Mouse (Mus musculus): ENCODE data around the gene Tdrd5. TPM values are rescaled to one million over a fixed set of nuclear protein-coding genes. Genes with fewer than 3 reads are reported as not detected.
"Not testable (repeated sequence)": the region's sequence is repeated elsewhere in the genome, so short reads cannot be mapped to it uniquely, and the experiment has no call there.

Gene Tdrd5
- total RNA-seq, 1 experiment from 2014 or later = 0.29 TPM

DNA sequence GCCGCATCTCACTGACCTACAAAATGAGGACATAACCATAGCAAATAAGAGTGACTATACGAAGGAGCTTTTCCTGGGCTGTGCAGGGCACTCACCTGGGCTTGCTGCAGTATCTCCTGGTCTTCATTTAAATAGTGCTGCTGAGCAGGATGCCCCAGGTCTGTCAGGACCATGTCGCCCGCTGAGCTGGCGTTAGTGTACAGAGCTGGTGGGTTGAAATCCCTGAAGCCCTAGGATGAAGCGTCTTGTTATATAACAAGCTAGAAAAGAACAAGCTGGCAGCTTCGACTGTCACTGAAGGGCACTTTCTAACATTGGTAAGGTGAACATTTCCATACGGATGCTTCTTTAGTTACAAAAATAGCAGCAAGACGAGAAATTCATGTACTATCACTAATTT lies 33.0 kb downstream of the Tdrd5 start:
- no peak for ATAC-seq (replicated peaks; ENCODE audit: insufficient number of reproducible peaks, low FRiP score, low TSS enrichment, poor library complexity, severe bottlenecking)

DNA sequence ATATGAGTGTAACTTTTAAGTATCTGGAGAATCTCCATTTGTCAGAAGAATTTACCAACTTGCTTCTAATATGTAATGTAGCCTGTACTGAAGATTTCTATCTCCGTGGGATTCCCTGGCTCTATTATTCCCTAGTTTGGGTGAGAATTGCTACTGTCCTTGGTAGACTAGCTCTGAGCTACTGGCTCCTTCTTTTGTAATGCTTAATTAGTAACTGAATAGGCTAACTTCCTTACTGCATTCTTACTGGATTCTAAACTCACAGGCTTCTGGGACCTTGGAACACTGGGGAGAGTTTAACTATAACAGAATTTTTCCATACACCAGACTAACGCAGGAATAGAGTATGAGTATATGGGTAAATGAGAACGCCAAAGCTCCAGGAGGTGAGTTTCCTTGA lies 34.9 kb downstream of the Tdrd5 start:
- not testable (repeated sequence) for ATAC-seq (replicated peaks; ENCODE audit: insufficient number of reproducible peaks, low FRiP score, low TSS enrichment, poor library complexity, severe bottlenecking)

DNA sequence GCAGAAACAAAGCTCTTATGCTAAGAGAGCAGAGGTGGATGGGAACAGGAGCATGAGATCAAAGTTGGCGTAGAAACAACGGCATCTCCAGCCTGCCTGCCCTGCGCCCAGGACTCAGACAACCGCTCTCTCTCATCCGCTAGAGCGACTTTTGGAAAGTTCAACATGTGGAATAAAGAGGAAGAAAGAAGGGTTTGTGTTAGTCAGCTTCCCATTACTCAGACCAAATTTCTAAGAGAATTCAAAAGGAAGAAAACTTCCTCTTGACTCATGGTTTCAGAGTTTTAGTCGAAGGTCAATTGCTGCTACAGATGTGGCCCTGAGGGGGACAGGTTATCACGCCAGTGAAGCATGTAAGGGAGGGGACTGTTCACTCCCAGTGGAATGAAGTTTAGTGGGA lies 39.5 kb downstream of the Tdrd5 start:
- no peak for ATAC-seq (replicated peaks; ENCODE audit: insufficient number of reproducible peaks, low FRiP score, low TSS enrichment, poor library complexity, severe bottlenecking)

DNA sequence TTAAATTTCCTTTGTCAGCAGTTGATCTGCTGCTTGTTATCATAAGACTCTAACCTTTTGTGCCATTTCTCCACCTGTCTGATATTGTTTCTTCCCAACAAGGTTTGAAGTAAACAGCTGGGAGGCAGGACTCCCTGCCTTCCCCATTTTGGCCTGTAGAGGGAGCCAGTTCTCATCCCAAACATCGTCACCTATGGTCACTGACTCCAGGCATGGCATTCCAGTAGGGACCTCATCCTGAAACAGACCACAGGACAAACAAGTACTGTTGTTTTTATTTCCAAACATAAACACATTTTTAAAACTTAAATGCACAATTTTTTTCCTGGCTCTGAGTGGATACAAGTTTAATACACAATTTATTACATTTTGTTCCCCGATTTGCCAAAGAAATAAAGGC lies 40.1 kb downstream of the Tdrd5 start:
- no peak for ATAC-seq (replicated peaks; ENCODE audit: insufficient number of reproducible peaks, low FRiP score, low TSS enrichment, poor library complexity, severe bottlenecking)

DNA sequence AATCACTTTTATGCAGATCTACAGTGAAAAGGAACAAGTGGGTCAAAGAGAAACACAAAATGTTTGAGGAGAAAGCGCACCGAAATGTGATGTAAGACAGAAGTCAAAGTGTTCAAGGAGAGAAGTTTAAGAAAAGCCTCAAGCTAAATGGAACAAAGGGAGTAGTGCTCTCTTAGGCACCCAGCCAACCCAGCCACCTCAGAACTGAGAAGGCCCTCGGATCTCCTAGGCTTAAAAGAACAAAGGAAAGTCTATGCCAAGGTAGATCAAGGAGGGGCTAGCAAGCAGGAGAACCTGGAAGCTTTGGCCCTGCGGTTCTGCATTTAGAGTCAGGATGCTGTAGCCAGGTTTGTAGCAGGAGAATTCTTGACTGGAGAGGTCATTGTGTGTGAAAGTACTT lies 48.6 kb downstream of the Tdrd5 start:
- ATAC-seq (replicated peaks; ENCODE audit: insufficient number of reproducible peaks, low FRiP score, low TSS enrichment, poor library complexity, severe bottlenecking) = no peak

DNA sequence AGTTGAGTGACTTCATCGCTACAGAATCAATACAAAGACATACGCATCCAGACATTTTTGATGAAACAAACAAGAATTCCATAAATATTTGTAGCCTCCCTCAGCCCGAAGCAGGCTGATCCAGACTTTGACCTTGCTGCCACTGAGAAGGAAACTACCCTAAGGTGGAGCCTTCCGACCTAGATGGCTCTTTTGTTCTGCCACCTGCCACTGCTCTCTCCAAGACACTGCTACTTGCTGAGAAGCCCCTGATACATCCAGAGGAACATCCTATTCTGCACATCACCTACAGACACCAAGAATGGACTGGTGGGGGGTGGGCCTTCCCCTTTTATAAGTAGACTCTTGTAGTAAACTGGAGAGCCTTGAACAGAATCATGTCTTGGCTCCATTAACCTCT lies 52.4 kb downstream of the Tdrd5 start:
- not testable (repeated sequence) for ATAC-seq (replicated peaks; ENCODE audit: insufficient number of reproducible peaks, low FRiP score, low TSS enrichment, poor library complexity, severe bottlenecking)

DNA sequence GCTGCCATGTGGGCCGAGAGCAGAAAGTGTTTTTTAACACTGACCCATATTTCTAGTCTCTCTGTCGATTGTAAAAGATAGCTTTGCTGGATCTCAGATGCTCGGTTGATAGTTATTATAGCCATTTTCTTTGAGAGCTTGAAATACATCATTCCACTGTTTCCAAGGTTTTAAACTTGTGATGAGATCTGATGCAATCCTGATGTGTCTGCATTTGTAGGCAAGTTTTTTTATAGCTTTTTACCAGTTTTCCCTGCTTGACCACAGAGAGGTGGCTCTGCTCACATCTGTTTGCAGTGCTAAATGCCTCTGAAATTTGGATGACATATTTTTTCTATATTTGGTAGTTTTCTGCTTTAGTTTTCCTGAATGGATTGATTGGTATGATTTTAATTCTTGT lies 55.6 kb downstream of the Tdrd5 start:
- ATAC-seq (replicated peaks; ENCODE audit: insufficient number of reproducible peaks, low FRiP score, low TSS enrichment, poor library complexity, severe bottlenecking) = no peak

DNA sequence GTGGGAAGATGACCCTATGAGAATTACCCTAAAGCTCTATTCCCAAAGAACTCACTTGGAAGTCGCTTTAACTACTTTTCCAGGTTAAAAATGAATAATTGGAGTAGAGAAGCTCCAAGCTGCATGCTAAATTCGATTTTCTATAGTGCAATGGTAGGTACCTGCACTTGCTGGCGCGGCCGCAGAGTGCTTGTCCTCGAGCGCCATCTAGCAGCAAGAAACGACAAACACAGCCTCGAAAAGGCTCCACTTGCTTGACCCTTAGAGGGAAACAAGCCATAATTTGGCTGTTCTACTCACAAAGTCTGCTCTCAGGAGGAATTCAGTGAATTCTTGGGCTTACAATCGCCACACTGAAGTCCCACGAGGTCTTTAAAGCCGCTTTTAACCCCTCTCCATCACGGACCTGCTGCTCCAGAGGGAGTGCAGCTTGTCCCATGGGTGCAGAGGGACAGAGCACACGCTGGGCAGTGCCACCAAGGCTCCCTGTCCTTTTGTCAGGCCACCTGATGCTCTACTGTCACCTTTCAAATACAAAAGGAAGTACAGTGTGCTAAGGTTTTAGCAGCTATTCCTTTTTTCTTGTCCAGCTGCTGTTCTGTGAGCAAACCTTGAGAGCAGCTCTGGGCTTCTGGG lies 61.6 kb downstream of the Tdrd5 start:
- ATAC-seq (replicated peaks; ENCODE audit: insufficient number of reproducible peaks, low FRiP score, low TSS enrichment, poor library complexity, severe bottlenecking) = peak; percentile 63; the same call in 1 of the 2 replicates

DNA sequence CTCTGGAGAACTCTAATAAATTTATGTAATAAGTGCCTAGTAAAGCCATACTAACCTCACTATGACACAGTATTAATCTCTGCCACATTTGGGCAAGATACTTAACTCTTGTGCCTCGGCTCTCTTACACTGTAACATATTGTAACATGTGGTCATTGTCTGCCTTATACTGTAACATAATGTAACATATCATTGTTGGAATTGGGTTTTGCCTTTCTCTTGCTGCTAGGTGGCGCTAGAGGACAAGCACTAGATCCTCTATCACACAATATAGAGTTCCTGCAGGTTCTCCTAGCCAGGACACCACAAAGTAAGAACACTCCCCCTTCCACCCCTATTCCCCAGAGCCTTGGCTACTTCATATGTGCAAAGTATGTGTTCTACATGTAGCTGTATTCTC lies 62.4 kb downstream of the Tdrd5 start:
- no peak for ATAC-seq (replicated peaks; ENCODE audit: insufficient number of reproducible peaks, low FRiP score, low TSS enrichment, poor library complexity, severe bottlenecking)

DNA sequence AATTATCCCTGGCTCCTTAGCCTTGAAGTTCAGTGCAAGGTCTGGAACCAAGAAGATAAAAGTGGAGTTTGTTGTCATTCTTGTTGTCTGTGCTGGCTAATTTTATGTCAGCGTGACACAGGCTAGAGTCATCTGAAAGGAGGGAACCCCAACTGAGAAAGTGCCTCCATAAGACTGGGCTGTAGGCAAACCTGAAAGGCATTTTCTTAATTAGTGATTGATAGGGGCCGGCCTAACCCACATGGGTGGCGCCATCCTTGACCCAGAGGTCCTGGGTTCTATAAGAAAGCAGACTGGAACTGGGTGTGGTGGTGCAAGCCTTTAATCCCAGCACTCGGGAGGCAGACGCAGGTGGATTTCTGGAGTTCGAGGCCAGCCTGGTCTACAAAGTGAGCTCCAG lies 72.3 kb downstream of the Tdrd5 start:
- ATAC-seq (replicated peaks; ENCODE audit: insufficient number of reproducible peaks, low FRiP score, low TSS enrichment, poor library complexity, severe bottlenecking) = no peak

DNA sequence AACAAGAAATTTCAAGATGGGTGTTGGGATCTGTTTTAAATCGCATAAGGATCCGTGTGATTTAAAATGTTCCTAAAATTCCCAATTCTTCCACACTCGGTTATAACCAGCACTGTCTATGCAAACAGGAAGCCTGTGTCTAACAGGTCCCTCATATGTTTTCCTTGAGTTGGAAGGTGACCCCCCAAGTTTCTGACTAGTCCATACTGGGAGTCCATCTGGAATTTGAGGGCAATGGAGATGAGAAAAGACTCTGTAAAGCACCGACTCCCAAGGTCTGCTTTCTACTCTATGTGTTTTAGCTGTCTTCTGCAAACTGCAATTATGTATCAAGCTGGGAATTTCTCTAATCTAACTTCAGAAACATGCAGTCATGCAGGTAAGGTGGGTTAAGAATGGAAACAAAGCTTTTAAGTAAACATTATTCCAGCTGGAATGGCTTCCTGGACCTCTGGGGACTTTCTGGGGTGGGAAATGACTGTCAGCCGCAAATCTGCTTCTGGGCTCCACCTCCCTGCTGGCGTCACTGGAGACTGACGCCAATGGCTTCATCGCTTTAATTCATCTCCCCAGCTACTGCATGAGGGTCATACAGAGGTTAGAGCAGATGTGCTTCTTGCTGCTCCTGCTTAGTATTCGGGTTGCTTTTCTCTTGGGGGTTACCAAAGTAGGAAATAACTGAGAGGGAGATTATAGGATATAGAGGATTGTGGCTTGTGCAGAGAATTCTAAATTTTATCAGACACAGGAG lies 73.0 kb downstream of the Tdrd5 start:
- no peak for ATAC-seq (replicated peaks; ENCODE audit: insufficient number of reproducible peaks, low FRiP score, low TSS enrichment, poor library complexity, severe bottlenecking)

DNA sequence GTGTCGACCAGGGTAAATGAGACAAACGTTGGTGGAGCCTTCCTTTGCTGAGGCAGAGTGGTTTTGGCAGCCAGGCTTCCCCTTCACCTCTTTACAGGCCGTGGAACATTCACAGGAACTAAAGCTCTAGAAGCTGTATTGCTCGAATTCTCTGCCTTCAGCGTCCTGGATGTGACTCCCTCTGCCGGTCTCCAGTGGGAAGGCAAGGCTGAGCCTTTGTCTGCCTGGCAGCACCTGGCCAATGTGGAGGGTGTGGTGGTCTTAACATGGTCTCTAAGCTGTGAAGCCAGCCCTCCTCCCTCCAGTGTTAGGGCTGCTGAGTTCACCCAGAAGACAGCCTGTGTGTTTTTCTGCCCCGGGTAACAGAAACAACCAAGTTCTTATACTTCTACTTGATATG lies 74.0 kb downstream of the Tdrd5 start:
- ATAC-seq (replicated peaks; ENCODE audit: insufficient number of reproducible peaks, low FRiP score, low TSS enrichment, poor library complexity, severe bottlenecking) = no peak

DNA sequence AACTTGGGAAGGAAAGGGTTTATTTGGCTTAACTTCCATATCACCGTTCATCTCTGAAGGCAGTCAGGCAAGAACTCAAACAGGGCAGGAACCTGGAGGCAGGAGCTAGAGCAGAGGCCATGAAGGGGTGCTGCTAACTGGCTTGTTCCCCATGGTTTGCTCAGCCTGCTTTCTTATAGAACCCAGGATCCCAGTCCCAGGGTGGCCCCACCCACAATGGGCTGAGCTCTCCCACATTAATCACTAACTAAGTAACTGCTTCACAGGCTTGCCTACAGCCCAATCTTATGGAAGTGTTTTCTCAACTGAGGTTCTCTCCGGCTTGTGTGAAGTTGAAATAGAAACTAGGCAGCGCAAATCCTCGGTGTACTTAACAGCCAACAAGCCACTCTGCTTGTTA lies 74.7 kb downstream of the Tdrd5 start:
- ATAC-seq (replicated peaks; ENCODE audit: insufficient number of reproducible peaks, low FRiP score, low TSS enrichment, poor library complexity, severe bottlenecking) = no peak

DNA sequence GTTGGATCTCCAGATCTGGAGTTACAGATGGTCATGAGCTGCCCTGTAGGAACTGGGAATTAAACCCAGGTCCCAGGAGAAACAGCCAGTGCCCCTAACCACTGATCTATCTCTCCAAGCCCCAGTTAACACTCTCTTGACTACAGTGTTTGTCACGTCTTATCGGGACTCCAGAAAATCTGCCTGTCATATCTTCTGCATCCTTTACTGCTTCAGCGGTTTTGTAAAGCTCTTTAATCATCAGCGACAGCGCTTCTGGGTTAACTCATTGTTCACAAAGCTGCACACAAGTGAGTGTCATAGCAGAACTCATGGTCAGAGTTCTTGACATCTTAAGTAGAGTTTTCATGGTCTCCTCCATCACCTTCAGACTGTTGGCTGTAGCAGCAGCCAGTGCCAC lies 76.6 kb downstream of the Tdrd5 start:
- ATAC-seq (replicated peaks; ENCODE audit: insufficient number of reproducible peaks, low FRiP score, low TSS enrichment, poor library complexity, severe bottlenecking) = no peak

DNA sequence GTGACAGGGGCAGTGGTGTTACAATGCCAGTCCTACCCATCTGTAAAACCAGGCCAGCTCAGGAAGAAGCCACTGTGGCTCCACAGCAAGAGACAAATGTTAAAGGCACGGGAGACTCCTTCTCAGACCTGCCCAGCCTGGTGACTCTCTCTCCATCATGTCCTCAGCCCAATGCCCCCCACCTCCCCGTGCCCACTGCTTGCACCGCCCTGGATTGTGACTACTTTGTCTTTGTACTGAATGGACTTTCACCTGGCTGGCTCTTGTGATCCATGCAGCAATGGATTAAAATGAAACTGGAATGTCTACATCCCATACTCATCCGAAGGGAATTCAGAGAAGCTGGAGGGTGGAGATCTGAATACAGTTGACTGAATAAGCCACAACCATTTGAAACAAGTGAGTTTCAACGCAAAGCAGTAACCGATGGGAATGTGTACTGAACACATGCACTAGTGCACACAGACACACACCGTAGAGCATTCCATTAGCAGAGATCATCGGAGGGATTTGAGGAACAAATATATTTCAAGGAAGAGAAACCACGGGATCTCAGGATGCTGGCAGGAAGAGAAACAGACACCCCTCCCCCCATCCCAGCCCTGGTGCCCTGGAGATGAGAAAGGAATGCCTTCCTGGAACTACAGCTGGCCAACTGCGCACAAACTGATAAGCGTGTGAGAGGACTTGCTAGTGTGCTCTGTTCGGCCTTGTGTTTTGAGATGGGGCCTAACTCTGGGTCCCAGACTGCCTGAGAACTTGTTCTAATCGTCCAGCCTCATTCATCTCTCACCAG lies 81.1 kb downstream of the Tdrd5 start:
- no peak for ATAC-seq (replicated peaks; ENCODE audit: insufficient number of reproducible peaks, low FRiP score, low TSS enrichment, poor library complexity, severe bottlenecking)

DNA sequence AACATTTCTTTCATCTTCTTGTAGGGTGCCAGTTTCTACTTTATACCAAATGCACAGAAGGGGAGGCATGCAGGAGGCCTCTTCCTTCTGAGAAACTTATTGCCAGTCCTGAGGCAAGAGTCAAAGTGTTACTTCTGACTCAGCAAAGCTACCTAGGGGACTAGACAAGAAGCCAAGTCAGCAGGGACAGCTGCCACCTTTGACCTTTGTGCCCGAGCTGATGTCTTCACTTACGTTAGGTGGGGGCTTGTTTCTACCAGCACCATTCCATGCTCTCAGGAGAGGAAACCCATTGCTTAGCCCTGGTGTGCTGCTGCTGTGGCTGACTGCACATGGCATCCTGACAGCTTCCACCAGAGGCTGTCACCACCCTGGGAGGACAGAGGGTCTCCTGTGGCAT lies 82.1 kb downstream of the Tdrd5 start:
- no peak for ATAC-seq (replicated peaks; ENCODE audit: insufficient number of reproducible peaks, low FRiP score, low TSS enrichment, poor library complexity, severe bottlenecking)

DNA sequence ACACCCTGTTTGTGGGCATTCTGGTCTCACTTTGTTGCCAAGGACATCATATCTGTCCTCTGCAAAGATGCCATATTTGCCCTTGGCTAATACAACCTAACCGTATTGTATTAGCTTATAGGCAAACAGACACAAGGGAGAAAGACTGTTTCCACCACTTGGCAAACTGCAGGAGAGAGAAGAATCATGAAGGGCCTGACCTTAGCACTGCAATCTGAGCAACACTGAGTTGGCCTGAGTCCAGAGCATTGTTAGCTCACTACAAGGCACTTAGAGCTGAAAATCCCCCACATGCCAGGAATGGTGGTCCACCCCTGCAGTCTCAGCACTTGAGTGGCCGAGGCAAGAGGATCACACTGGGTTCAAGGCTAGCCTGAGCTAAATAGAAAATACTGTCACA lies 84.9 kb downstream of the Tdrd5 start:
- no peak for ATAC-seq (replicated peaks; ENCODE audit: insufficient number of reproducible peaks, low FRiP score, low TSS enrichment, poor library complexity, severe bottlenecking)

DNA sequence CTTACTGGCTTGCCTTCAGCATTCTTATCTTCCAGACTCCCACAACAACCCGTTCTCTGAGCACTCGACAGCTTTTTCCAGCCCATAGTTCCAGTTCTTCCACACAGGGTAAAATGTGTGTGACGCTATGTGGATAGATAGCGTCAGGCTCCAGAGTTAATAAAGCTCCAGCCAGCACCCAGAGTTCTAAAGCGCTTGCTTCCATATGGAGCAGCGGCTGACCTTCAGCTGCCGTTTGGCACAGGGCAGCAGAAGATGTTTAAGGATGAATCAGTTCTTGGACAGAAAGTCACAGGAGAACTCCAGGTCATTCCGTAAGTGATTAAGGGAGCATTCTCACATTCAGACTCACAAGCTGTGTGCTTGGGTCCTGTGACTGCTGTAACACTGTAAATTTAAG lies 85.5 kb downstream of the Tdrd5 start:
- no peak for ATAC-seq (replicated peaks; ENCODE audit: insufficient number of reproducible peaks, low FRiP score, low TSS enrichment, poor library complexity, severe bottlenecking)

DNA sequence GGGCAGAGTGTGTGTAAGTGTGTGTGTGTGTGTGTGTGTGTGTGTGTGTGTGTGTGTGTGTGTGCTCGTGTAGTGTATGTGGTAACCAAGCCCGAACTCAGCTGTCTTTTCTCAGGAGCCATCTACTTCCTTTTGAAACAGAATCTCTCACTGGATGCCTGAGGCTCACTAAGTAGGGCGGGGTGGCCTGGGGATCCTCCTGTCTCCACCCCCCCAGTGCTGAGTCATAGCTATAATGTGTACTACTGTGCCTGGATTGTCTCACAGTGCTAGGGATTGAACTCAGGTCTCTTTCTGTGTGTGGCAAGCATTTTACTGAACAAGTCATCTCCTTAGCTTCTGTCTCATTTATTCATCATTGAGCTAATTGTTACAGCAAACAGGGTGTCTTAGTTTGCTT lies 86.1 kb downstream of the Tdrd5 start:
- ATAC-seq (replicated peaks; ENCODE audit: insufficient number of reproducible peaks, low FRiP score, low TSS enrichment, poor library complexity, severe bottlenecking) = no peak

DNA sequence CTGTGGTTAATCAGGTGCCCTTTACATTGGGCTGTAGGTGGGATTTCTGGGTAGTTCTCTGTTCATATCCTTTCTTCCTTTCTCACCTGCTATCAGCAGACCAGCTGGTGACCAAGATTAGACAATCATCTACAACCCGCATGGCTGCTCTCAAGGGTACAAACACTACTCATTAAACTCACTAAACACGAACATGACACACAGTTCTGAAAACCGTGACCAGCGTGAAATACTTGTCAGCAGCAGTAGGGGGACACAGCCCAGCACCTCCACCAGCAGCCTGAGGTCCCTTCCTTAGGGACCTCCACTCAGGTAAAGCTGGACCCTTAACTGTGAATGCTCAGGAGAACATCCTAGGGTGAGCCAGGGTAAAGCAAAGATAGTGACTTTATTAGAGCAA lies 87.2 kb downstream of the Tdrd5 start:
- no peak for ATAC-seq (replicated peaks; ENCODE audit: insufficient number of reproducible peaks, low FRiP score, low TSS enrichment, poor library complexity, severe bottlenecking)

Data from monocyte, adult 5-6 weeks (primary cell).